Mouse (Mus musculus) embryonic facial prominence, embryonic 14.5 days (tissue): ENCODE results near the gene Dusp6. TPM values are rescaled to one million over a fixed set of nuclear protein-coding genes. Genes with fewer than 3 reads are reported as not detected.
"Not testable (repeated sequence)": the region's sequence is repeated elsewhere in the genome, so short reads cannot be mapped to it uniquely, and the experiment has no call there.

ENCODE experiments used
- ATAC-seq: fragments of 200-750 bp; cut with Nextera tagmentation; 2 replicates; pipeline ENCODE4 v1.8.0; 2017; ENCODE audit warnings: low read depth, moderate number of reproducible peaks, moderate TSS enrichment
- DNase-seq: peaks from one replicate; pipeline ENCODE4 v3.0.0-alpha.2; 2015; ENCODE audit warnings: low spot score
- H3K27ac ChIP-seq: fragments of 300-500 bp; sonication (generic); replicated peaks from 2 replicates; pipeline ENCODE4 v1.5.1; 2014; ENCODE audit warnings: low read depth, mild to moderate bottlenecking, low read length, moderate library complexity
- H3K27me3 ChIP-seq: fragments of 300-500 bp; sonication (generic); replicated peaks from 2 replicates; pipeline ENCODE4 v1.6.1; 2014; ENCODE audit warnings: low read length; ENCODE audit not compliant: control insufficient read depth, insufficient read depth
- H3K36me3 ChIP-seq: fragments of 300-500 bp; sonication (generic); 2 replicates; pipeline ENCODE4 v1.6.1; 2014; ENCODE audit warnings: low read length, mixed read lengths; ENCODE audit not compliant: control insufficient read depth, insufficient read depth
- H3K4me1 ChIP-seq: fragments of 300-500 bp; sonication (generic); 2 replicates; pipeline ENCODE4 v1.6.1; 2014; ENCODE audit warnings: antibody characterized with exemption, low read length; ENCODE audit not compliant: control insufficient read depth, insufficient read depth
- H3K4me2 ChIP-seq: fragments of 300-500 bp; sonication (generic); 2 replicates; pipeline ENCODE4 v1.6.1; 2014; ENCODE audit warnings: low read depth, mild to moderate bottlenecking, low read length, moderate library complexity, mixed read lengths
- H3K4me3 ChIP-seq: fragments of 300-500 bp; sonication (generic); 2 replicates; pipeline ENCODE4 v1.5.1; 2014; ENCODE audit warnings: low read depth, mild to moderate bottlenecking, low read length
- H3K9ac ChIP-seq: fragments of 300-500 bp; sonication (generic); 2 replicates; pipeline ENCODE4 v1.6.1; 2014; ENCODE audit warnings: low read depth, mild to moderate bottlenecking, low read length, moderate library complexity, mixed read lengths
- H3K9me3 ChIP-seq: fragments of 300-500 bp; sonication (generic); 2 replicates; pipeline ENCODE4 v1.6.1; 2016; ENCODE audit warnings: low read length; ENCODE audit not compliant: control insufficient read depth
- WGBS: fragments of 180-500 bp; shearing (Covaris S2); extraction: QIAGEN DNeasy Blood & Tissue Kit; methylation state at CpG from one replicate; pipeline ENCODE4 v1.1.7; 2014; 5-methylcytosine and 5-hydroxymethylcytosine counted together
- polyA plus RNA-seq: library from polyadenylated mRNA; unstranded; fragments of >200 nt; fragmentation: Nextera tagmentation; extraction: Ambion mirVana; gene quantifications from 2 replicates; pipeline ENCODE4 v1.2.1, GENCODE M21; 2014

The Dusp6 gene
- 65.2 and 79.7 TPM in 2 replicates for polyA plus RNA-seq

DNA sequence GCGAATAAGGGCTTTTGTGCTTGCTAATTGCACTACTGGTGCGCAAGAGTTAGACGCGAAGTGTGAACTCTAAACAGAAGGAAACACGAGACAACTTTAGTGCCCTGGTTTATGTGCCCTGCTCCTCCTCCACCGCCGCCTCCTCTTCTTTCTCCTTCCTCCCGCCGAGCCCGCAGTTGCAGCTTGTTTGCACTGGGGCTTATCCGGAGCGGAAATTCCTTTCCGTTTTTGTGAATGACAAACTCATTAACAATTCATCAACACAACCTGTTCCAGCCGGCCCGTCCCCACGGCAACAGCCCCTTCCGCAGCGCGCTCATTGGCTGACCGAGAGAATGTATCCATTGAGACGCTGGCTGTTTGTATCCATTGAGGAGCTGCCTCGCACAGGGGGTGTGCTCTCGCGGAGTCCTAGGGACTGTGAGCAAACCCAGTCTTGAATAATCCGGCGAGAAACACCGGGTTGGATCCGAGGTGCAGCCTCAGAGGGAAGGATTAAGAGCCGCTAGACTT, at the start of gene Dusp6:
Dusp6 (plus strand) TSS at position 365 of the 513 bp plus-strand sequence.
- DNase-seq = peak; percentile 99
- peak; percentile 96 for ATAC-seq
- no peaks in the 10 kb centered on the region for H3K9me3 ChIP-seq
- under 1% methylated on average over 28 of the region's 29 CpGs for WGBS
- peaks cover 15% of the 10 kb centered on the region for H3K4me1 ChIP-seq
- peak within 1 kb of the TSS; percentile 98 for H3K27ac ChIP-seq
- peak within 1 kb of the TSS; percentile 90 for H3K4me2 ChIP-seq
- H3K9ac ChIP-seq = peak within 1 kb of the TSS; percentile 92
- H3K27me3 ChIP-seq = no peaks in the 10 kb centered on the region
- H3K36me3 ChIP-seq = peaks cover 6% of the 10 kb centered on the region
- peak within 1 kb of the TSS; percentile 75 for H3K4me3 ChIP-seq

DNA sequence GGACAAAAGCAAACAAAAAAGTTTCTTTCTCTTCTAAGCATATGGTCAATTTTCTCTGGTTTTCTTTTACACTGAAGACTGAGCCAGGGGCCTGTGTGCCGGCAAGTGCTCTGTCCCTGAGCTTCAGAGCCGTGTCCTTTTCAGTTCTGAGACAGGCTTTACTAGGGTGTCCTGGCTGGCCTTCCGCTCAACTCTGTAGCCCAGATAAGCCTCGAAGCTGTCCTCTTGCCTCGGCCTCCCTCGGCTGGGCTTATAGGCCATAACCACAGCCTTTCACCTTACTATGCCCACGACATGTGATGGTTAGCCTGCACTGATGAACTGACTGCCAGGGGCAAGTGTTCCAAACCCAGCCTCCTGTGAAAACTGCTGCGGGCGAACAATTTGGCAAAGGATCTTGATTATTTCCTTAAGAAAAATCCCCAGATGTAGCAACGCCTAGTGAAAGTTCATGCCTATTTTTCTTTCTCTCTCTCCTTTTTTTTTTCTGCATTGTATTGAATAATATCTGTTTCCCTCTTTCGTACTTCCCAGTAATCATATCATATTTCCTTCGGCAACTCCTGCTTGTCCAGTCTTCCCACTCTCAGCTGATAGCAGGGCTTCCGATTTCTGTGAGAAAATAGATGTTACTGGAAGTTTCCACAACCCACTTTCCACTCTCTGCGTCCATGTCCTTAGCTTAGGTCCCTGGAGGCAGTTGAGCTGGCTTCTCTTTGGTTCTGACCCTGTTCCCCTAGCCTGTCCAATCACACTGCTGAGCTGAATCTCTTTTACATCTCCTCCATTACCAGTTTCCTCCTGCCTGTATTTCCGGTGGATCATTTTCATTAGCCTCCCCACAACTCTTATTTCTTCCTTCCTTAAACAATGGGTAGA, 48.4 kb upstream of the Dusp6 start:
- Histone ChIP-seq H3K9me3 (no peaks in the 10 kb centered on the region), H3K4me1 (no peaks in the 10 kb centered on the region), H3K36me3 (no peaks in the 10 kb centered on the region), H3K4me3 (no peak overlapping the region), H3K27ac (no peak overlapping the region), H3K9ac (no peak overlapping the region), H3K4me2 (no peak overlapping the region), H3K27me3 (no peaks in the 10 kb centered on the region)
- DNase-seq = no peak
- WGBS = 73% methylated on average over 15 of the region's 15 CpGs
- ATAC-seq = no peak

DNA sequence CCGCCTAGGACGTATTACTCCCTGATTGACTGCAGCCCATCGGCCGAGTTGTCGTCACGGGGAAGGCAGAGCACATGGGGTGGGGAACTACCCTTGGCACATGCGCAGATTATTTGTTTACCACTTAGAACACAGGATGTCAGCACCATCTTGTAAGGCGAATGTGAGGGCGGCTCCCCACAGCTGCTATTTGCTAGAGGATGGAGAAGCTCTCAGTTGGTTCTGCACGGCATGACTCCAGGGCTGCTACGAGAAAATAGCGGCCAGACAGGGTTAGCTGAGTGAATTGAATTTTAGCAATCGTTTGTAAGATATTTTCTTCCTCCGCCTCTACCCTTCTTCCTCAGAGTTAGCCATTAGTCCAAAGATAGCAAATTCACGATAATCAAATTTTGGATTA, 46.5 kb upstream of the Dusp6 start:
- not testable (repeated sequence) for H3K9ac ChIP-seq, ATAC-seq, DNase-seq, H3K36me3 ChIP-seq, H3K27me3 ChIP-seq, H3K4me3 ChIP-seq, H3K9me3 ChIP-seq, H3K4me2 ChIP-seq, H3K4me1 ChIP-seq, H3K27ac ChIP-seq
- WGBS = 90% methylated on average over 14 of the region's 15 CpGs

DNA sequence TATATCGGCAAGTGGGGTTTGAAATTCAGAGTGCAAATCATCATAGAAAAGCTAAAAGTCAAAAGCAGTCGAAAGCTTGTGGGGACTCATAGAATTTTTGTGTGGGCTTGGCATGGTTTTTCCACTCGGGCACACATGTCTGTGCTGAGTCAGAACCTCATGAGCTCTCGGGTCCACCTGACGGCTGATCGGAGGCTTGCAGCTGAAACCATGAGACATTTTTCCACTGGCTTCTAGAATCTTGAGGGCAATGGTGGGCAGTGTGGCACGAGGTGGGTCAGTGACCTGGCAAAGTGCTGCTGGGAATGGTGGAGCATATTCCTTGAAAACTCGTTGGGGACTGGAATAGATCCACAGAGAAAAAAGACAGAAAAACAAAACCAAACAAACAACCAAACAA, 41.5 kb upstream of the Dusp6 start:
- H3K27ac ChIP-seq = no peak overlapping the region
- WGBS = 92% methylated on average over 8 of the region's 8 CpGs
- no peak overlapping the region for H3K4me2 ChIP-seq
- ATAC-seq (no peak), DNase-seq (no peak)
- no peak overlapping the region for H3K9ac ChIP-seq
- H3K36me3 ChIP-seq = no peaks in the 10 kb centered on the region
- no peaks in the 10 kb centered on the region for H3K4me1 ChIP-seq
- H3K9me3 ChIP-seq = no peaks in the 10 kb centered on the region
- H3K4me3 ChIP-seq = no peak overlapping the region
- H3K27me3 ChIP-seq = no peaks in the 10 kb centered on the region

DNA sequence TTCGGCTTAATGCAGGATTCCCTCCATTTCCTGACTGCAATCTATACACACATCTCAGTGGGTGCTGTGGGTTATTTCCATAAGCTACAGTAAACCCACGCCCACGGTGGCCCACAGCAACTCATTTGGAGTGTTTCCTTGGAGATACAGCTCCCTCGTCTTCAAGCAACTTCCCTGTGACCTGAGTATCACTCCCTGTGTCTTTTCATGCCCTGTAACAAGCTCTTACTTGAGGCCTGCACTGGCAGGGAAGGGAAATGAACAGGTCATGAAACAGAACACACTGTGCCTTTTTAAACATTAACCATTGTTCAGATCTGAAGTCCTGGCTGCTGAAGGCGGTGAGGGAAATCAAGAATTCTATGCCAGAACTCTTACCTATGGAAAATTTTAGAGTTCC, 40.3 kb upstream of the Dusp6 start:
- Histone ChIP-seq H3K27me3 (no peaks in the 10 kb centered on the region), H3K4me3 (no peak overlapping the region), H3K9ac (no peak overlapping the region), H3K27ac (no peak overlapping the region), H3K36me3 (no peaks in the 10 kb centered on the region), H3K4me2 (no peak overlapping the region), H3K4me1 (peaks cover 2% of the 10 kb centered on the region), H3K9me3 (no peaks in the 10 kb centered on the region)
- 80% methylated on average over 5 of the region's 5 CpGs for WGBS
- DNase-seq (no peak), ATAC-seq (no peak)

DNA sequence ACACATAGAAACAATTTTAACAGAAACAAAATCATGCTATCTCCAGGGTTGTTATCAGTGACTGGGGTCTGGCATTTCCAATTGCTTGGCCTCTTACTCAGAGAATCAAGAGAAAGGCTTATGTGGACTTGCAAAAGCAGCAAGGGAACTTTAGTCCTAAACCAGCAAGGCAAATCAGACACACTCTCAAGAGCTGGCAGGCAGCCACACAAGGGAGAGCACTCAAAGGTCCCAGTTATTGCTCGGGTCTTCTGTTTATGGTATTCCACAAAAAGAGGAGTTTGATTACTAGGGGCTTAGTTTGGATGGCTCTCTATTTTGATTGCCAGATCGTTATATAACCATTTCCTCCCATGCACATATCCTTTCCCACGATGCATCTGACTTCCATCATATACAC, 38.8 kb upstream of the Dusp6 start:
- H3K36me3 ChIP-seq = no peaks in the 10 kb centered on the region
- H3K9me3 ChIP-seq = no peaks in the 10 kb centered on the region
- no peak overlapping the region for H3K9ac ChIP-seq
- ATAC-seq (no peak), DNase-seq (no peak)
- WGBS = 51% methylated on average over 3 of the region's 3 CpGs
- H3K27ac ChIP-seq = no peak overlapping the region
- H3K4me2 ChIP-seq = no peak overlapping the region
- H3K4me1 ChIP-seq = peaks cover 15% of the 10 kb centered on the region
- H3K4me3 ChIP-seq = no peak overlapping the region
- H3K27me3 ChIP-seq = no peaks in the 10 kb centered on the region

DNA sequence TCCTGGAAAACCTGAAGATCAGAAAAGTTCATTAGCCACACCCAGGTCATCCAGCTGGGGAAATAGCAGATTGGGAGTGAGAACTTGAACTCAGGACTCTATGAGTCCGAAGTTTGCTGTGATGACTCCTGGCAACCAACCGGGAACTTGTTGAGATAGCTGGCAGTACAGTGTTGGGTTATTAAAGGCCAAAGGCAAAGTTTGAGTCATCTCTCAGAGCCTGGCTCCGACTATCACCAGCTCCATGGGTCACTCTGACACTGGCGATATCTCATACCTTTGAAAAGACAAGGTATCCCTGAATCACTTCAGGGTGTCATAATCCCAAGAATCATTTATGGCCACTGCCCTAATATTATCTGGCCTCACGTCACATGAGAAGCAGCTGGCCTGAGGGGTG, 36.2 kb upstream of the Dusp6 start:
- Histone ChIP-seq H3K36me3 (no peaks in the 10 kb centered on the region), H3K27me3 (no peaks in the 10 kb centered on the region), H3K4me1 (peaks cover 18% of the 10 kb centered on the region), H3K9me3 (no peaks in the 10 kb centered on the region), H3K27ac (no peak overlapping the region), H3K4me3 (no peak overlapping the region), H3K9ac (no peak overlapping the region), H3K4me2 (no peak overlapping the region)
- ATAC-seq = no peak
- DNase-seq = no peak
- WGBS = 94% methylated on average over 5 of the region's 5 CpGs

DNA sequence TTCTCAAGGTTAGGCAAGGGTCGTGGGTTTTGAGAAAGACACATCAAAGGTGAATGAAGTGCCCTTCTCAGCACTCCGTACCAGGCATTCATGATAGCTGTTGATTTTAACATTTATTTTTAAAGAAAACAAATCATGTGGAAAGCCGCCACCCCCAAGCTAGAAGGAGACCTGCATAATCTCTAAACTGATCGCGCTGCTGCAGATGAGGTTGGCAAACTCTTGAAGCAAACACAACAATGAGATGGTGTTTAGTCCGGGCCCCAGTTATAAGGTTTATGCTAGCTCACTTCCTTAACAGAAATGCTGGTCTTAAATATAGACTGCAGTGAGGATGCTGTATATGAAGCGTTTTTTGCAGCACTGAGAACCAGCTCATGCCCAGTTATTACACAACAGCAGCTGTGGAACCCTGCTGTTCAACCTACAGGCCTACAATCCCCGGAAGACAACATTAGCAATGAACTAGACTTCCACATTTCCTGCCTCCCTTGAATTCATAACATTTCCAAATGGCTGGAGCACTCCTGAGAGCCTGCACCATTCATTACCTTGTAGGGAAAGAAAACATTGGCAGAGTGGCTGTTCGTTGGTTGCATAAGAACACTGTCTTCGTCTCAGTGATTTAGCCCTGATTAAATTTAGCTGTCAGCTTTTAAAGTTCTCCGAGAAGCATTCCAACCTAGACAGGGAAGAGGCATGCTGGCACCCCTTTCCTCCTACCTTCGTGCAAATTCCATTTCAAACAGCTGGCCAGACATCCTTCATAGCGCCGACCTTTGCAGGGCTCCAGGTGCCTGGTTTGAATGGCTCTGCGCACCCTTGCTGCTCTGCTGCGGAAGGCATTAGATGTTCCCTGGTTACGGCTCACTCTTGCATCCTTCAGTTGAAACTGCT, 34.8 kb upstream of the Dusp6 start:
- peak overlapping the region; percentile 45 for H3K4me2 ChIP-seq
- no peak overlapping the region for H3K4me3 ChIP-seq
- DNase-seq = no peak
- WGBS = 23% methylated on average over 17 of the region's 17 CpGs
- no peaks in the 10 kb centered on the region for H3K36me3 ChIP-seq
- H3K4me1 ChIP-seq = peaks cover 18% of the 10 kb centered on the region
- ATAC-seq = no peak
- H3K27ac ChIP-seq = 0 out of 2 replicates have a peak overlapping the region, but pooled peaks have one; percentile 59
- H3K9ac ChIP-seq = no peak overlapping the region
- no peaks in the 10 kb centered on the region for H3K27me3 ChIP-seq
- no peaks in the 10 kb centered on the region for H3K9me3 ChIP-seq
